Mouse (Mus musculus) forebrain, embryonic 10.5 days (tissue): ENCODE data around the gene Cnfn. TPM values are rescaled to one million over a fixed set of nuclear protein-coding genes. Genes with fewer than 3 reads are reported as not detected.

ENCODE experiments used
- DNase-seq: peaks from one replicate; pipeline ENCODE4 v3.0.0-alpha.2; 2017; ENCODE audit warnings: low spot score; ENCODE audit errors: extremely low spot score
- H3K27ac ChIP-seq: fragments of 300-500 bp; sonication (generic); 2 replicates; pipeline ENCODE4 v1.5.1; 2016; ENCODE audit warnings: mild to moderate bottlenecking
- H3K27me3 ChIP-seq: fragments of 300-500 bp; sonication (generic); 2 replicates; pipeline ENCODE4 v1.6.1; 2016; ENCODE audit warnings: mild to moderate bottlenecking; ENCODE audit not compliant: poor library complexity, severe bottlenecking
- H3K36me3 ChIP-seq: fragments of 300-500 bp; sonication (generic); replicated peaks from 2 replicates; pipeline ENCODE4 v1.6.1; 2016; ENCODE audit warnings: mild to moderate bottlenecking, moderate library complexity
- H3K4me1 ChIP-seq: fragments of 300-500 bp; sonication (generic); 2 replicates; pipeline ENCODE4 v1.6.1; 2016
- H3K4me3 ChIP-seq: fragments of 300-500 bp; sonication (generic); 2 replicates; pipeline ENCODE4 v1.5.1; 2016; ENCODE audit warnings: mild to moderate bottlenecking, moderate library complexity
- H3K9me3 ChIP-seq: fragments of 300-500 bp; sonication (generic); 2 replicates; pipeline ENCODE4 v1.6.1; 2016; ENCODE audit warnings: mild to moderate bottlenecking, moderate library complexity
- WGBS: fragments of 180-500 bp; shearing (Covaris S2); methylation state at CpG from one replicate; pipeline ENCODE4 v1.1.7; 2016; 5-methylcytosine and 5-hydroxymethylcytosine counted together
- polyA plus RNA-seq: library from polyadenylated mRNA; unstranded; fragments of >200 nt; fragmentation: Nextera tagmentation; extraction: Ambion mirVana; gene quantifications from 2 replicates; pipeline ENCODE4 v1.2.1, GENCODE M21; 2016

Cnfn gene
- polyA plus RNA-seq, 1 experiment from 2014 or later: not detected

DNA sequence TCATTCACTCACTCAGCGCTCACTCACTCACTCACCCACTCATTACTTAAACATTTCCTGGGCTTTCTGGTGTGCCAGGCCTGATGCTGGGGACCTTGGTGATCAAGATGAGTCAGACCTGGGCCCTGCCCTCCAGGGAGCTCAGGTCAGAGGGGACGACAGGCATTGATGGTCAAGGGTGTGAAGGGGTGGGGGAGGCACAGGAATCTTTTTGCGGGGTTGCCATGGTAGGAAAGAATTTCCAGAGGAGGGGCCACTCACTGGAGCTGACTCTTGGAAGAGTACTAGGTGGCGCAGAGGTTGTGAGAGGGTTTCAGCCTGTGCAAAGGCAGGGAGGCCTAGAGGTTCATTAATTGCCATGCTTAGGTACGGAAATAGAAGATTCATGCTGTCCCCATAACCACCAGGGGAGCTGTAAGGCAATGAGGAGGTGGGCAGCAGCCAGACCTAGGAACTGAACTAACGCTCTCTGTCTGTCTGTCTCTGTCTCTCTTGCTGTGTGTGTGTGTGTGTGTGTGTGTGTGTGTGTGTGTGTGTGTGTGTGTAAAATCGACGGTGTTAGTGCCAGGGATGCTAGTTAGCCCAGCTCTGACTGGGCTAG lies 7.7 kb upstream of the Cnfn start:
- Histone ChIP-seq H3K4me1 (peaks cover 39% of the 10 kb centered on the region), H3K9me3 (no peaks in the 10 kb centered on the region), H3K27ac (no peak overlapping the region), H3K27me3 (peaks cover 69% of the 10 kb centered on the region), H3K4me3 (peak overlapping the region; percentile 42), H3K36me3 (peaks cover 2% of the 10 kb centered on the region)
- no peak for DNase-seq
- 54% methylated on average over 8 of the region's 8 CpGs for WGBS

DNA sequence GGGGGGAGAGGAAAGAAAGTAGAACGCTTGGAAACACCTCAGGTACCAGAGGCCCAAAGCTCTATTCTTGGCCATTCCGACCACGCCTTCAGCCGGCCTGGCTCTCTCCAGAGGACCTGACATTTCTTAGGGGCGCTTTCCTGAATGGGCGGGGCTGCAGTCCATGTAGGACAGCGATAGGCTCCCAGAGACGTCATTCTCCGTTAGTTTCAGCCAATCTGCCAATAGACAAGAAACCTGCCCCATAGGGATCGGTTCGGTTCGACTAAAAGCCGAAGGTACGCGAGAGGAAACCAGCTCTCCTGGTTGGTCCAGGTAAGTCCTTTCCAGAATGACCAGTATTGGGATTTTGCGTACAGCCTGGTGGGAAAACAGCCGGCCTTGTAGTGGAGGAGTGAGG lies 7.0 kb upstream of the Cnfn start:
- no peak overlapping the region for H3K27ac ChIP-seq
- DNase-seq: peak; percentile 67
- no peaks in the 10 kb centered on the region for H3K9me3 ChIP-seq
- H3K36me3 ChIP-seq: no peaks in the 10 kb centered on the region; the same call in 1 of the 2 replicates
- H3K4me1 ChIP-seq: peaks cover 39% of the 10 kb centered on the region
- 4% methylated on average over 17 of the region's 17 CpGs for WGBS
- H3K27me3 ChIP-seq: peaks cover 65% of the 10 kb centered on the region
- peak overlapping the region; percentile 42 for H3K4me3 ChIP-seq

- Histone ChIP-seq H3K27ac (no peak overlapping the region), H3K4me3 (no peak overlapping the region), H3K4me1 (peaks cover 23% of the 10 kb centered on the region), H3K36me3 (no peaks in the 10 kb centered on the region), H3K9me3 (no peaks in the 10 kb centered on the region), H3K27me3 (peaks cover 62% of the 10 kb centered on the region)
- DNase-seq: no peak
- 89% methylated on average over 5 of the region's 5 CpGs for whole genome bisulfite sequencing
These were observed 2.9 kb upstream of the Cnfn start for GRCm38 (mm10) chr7:25372441-25372840.

DNA sequence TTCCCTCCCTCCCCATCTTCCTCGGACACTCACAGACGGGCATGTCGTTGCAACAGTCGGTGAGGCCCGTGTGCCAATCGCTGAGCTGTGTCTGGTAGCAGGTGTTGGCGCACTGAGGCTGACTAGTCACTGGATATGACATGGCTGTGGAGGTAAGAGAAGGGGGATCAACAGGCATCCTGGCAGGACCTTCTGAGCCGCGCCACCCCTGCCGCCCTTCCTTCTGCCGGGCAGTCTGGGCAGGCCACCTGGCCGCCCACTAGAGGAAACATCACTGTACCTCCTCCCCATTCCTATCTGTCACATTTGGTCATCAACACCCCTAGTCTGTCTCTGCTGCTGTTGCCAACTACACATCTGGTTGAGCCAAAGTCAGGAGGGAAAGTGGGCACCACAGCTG lies 1.2 kb downstream of the Cnfn start:
- no peak for DNase-seq
- H3K27me3 ChIP-seq: peaks cover 68% of the 10 kb centered on the region
- 23% methylated on average over 12 of the region's 12 CpGs for WGBS
- H3K4me3 ChIP-seq: peak overlapping the region; percentile 22; the same call in 1 of the 2 replicates
- H3K4me1 ChIP-seq: peaks cover 30% of the 10 kb centered on the region
- H3K36me3 ChIP-seq: peaks cover 15% of the 10 kb centered on the region
- H3K9me3 ChIP-seq: no peaks in the 10 kb centered on the region
- no peak overlapping the region for H3K27ac ChIP-seq

DNA sequence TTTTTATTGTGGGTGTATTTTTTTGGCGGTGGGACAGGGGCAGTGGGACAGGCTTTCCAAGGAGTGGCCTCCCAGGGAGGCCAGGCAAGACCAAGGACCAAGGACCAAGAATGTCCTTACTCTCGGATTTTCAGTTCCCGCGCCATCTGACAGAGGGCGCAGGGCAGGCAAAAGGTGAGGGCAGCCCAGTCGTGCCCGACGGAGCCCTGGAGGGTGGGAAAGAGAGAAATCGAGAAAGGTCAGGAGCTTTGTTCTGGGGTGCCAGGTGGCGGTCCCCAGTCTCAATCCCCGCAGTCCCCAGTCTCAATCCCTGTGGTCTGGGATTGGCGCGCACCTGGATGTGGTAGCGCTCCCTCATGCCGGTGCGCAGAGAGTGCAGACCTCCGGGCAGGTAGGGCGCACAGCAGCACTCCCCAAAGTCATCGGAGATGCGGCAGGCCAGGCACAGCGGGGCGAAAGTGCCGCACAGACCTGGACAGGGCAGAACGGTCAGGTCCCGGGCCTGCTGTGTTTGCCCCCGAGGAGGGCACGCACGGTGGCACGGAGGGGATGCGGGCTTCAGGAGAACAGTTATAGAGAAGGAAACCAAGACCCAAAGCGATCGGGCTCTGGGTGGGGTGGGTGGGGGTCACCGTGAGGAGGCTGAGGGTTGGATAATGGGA lies 1.8 kb downstream of the Cnfn start:
- H3K27me3 ChIP-seq: peaks cover 68% of the 10 kb centered on the region
- no peak overlapping the region for H3K27ac ChIP-seq
- 1% methylated on average over 33 of the region's 33 CpGs for WGBS
- H3K4me1 ChIP-seq: peaks cover 30% of the 10 kb centered on the region
- H3K36me3 ChIP-seq: peaks cover 20% of the 10 kb centered on the region
- no peak for DNase-seq
- H3K4me3 ChIP-seq: peak overlapping the region; percentile 22; the same call in 1 of the 2 replicates
- no peaks in the 10 kb centered on the region for H3K9me3 ChIP-seq

GRCm38 (mm10) chr7:25365937-25366625 lies 3.4 kb downstream of the Cnfn start:
- peaks cover 30% of the 10 kb centered on the region for H3K4me1 ChIP-seq
- H3K27me3 ChIP-seq: peaks cover 68% of the 10 kb centered on the region
- no peak overlapping the region for H3K4me3 ChIP-seq
- 17% methylated on average over 13 of the region's 13 CpGs for WGBS
- no peak for DNase-seq
- H3K9me3 ChIP-seq: no peaks in the 10 kb centered on the region
- H3K36me3 ChIP-seq: peaks cover 37% of the 10 kb centered on the region
- peak overlapping the region; percentile 45 for H3K27ac ChIP-seq

DNA sequence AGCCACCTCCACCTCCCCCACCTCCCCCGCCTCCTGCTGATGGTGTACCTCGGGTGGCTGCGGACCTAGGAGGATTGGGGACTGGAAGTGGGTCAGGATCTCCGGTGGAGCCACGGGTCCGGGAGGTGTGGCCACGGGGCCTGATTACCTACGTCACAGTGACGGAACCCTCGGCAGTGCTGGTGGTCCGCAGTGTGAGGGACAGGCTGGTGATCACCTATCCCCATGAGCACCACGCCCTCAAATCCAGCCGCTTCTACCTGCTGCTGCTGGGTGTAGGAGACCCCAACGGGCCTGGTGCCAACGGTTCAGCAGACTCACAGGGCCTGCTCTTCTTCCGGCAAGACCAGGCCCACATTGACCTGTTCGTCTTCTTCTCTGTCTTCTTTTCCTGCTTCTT lies 5.9 kb downstream of the Cnfn start:
- no peak overlapping the region for H3K27ac ChIP-seq
- no peak for DNase-seq
- H3K4me1 ChIP-seq: peaks cover 36% of the 10 kb centered on the region
- WGBS: 96% methylated on average over 17 of the region's 17 CpGs
- no peak overlapping the region for H3K4me3 ChIP-seq
- H3K36me3 ChIP-seq: peaks cover 62% of the 10 kb centered on the region
- no peaks in the 10 kb centered on the region for H3K9me3 ChIP-seq
- H3K27me3 ChIP-seq: peaks cover 44% of the 10 kb centered on the region

DNA sequence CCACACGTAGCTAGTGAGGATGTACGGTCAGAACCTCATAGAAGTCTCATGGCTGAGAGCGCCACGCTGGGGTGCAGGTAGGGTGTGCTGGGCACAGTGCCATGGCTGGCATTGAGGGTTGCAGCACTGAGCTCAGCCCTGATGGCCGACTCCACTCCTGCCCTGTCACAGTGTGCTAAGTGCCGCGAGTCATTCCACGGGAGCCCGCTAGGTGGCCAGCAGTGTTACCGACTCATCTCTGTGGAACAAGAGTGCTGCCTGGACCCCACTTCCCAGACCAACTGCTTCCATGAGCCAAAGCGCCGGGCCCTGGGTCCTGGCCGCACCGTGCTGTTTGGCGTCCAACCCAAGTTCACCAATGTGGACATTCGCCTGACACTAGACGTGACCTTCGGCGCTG lies 6.4 kb downstream of the Cnfn start:
- WGBS: 88% methylated on average over 19 of the region's 19 CpGs
- Histone ChIP-seq H3K9me3 (no peaks in the 10 kb centered on the region), H3K36me3 (peaks cover 66% of the 10 kb centered on the region), H3K27ac (no peak overlapping the region), H3K27me3 (peaks cover 39% of the 10 kb centered on the region), H3K4me3 (no peak overlapping the region), H3K4me1 (peaks cover 39% of the 10 kb centered on the region)
- no peak for DNase-seq

DNA sequence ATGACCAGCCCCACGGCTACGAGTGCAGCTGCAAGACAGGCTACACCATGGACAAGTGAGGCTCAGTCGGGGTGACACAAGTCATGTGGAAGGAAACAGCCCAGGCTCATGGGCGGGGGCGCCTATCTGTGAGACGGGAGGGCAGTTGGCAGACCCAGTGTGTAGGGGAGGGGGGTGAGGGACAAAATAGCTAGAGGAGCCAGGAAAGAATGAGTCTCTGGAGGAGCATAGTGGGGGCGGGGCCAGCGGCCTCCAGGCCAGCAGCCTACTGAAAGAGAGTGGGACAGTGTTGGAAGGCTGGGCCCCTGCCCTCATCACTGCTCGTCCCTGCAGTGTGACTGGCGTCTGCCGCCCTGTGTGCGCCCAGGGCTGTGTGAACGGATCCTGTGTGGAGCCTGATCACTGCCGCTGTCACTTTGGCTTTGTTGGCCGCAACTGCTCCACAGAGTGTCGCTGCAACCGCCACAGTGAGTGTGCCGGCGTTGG lies 10.8 kb downstream of the Cnfn start:
- Histone ChIP-seq H3K4me1 (peaks cover 12% of the 10 kb centered on the region), H3K36me3 (peaks cover 98% of the 10 kb centered on the region), H3K4me3 (no peak overlapping the region), H3K9me3 (no peaks in the 10 kb centered on the region), H3K27ac (peak overlapping the region; percentile 37; the same call in 1 of the 2 replicates), H3K27me3 (no peaks in the 10 kb centered on the region)
- 79% methylated on average over 19 of the region's 19 CpGs for WGBS
- no peak for DNase-seq

- H3K27ac ChIP-seq: no peak overlapping the region
- no peaks in the 10 kb centered on the region for H3K4me1 ChIP-seq
- peaks cover 22% of the 10 kb centered on the region for H3K9me3 ChIP-seq
- no peaks in the 10 kb centered on the region for H3K27me3 ChIP-seq
- WGBS: 87% methylated on average over 8 of the region's 8 CpGs
- H3K4me3 ChIP-seq: no peak overlapping the region
- peaks cover 99% of the 10 kb centered on the region for H3K36me3 ChIP-seq
- DNase-seq: no peak
These were observed 20.7 kb downstream of the Cnfn start for GRCm38 (mm10) chr7:25348861-25349260.

- WGBS: 85% methylated on average over 20 of the region's 20 CpGs
- peaks cover 7% of the 10 kb centered on the region; the same call in 1 of the 2 replicates for H3K4me1 ChIP-seq
- no peak overlapping the region for H3K27ac ChIP-seq
- no peak overlapping the region for H3K4me3 ChIP-seq
- no peaks in the 10 kb centered on the region for H3K27me3 ChIP-seq
- H3K9me3 ChIP-seq: no peaks in the 10 kb centered on the region
- no peak for DNase-seq
- peaks cover 89% of the 10 kb centered on the region for H3K36me3 ChIP-seq
These were observed 28.3 kb downstream of the Cnfn start for GRCm38 (mm10) chr7:25341000-25341784.

GRCm38 (mm10) chr7:25339329-25339728 lies 30.2 kb downstream of the Cnfn start:
- peaks cover 7% of the 10 kb centered on the region; the same call in 1 of the 2 replicates for H3K4me1 ChIP-seq
- no peaks in the 10 kb centered on the region for H3K9me3 ChIP-seq
- H3K36me3 ChIP-seq: peaks cover 88% of the 10 kb centered on the region
- H3K27me3 ChIP-seq: no peaks in the 10 kb centered on the region
- DNase-seq: no peak
- no peak overlapping the region for H3K27ac ChIP-seq
- no peak overlapping the region for H3K4me3 ChIP-seq
- 91% methylated on average over 9 of the region's 9 CpGs for WGBS
